Mouse (Mus musculus) gastrocnemius, postnatal 4 days (tissue): ENCODE measurements around the gene Fam189a1. TPM values are rescaled to one million over a fixed set of nuclear protein-coding genes. Genes with fewer than 3 reads are reported as not detected.

ENCODE experiments used
- DNase-seq, 2 experiments: peaks; one replicate each; pipeline ENCODE4 v3.0.0; 2021 to 2022; ENCODE audit warnings: low spot score in 2 of 2, mixed read lengths in 2 of 2
- total RNA-seq, 2 experiments: library from RNA; stranded (reverse); gene quantifications; 2 replicates each; pipeline ENCODE4 v1.2.3; 2021

The Fam189a1 gene
- total RNA-seq, 2 experiments from 2014 or later: 0.34 to 0.41 TPM

DNA sequence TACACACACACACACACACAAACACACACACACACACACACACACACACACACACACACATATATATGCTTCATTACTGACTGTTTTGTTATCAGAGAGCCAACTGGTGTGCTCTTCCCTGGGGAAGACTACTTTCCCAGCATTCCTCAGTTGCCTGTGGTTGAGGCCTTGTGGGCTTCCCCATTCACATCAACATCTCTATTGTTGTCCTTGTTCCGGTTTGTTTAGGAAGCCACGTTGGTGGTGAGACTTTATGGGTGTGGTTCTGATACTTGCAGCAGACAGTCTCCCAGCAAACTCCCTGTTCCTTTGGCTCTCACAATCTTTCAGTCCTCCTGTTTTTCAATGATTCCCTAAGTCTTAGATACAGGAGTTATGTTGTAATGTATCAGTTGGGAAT lies 204.2 kb downstream of the Fam189a1 start:
- no peak for DNase-seq

DNA sequence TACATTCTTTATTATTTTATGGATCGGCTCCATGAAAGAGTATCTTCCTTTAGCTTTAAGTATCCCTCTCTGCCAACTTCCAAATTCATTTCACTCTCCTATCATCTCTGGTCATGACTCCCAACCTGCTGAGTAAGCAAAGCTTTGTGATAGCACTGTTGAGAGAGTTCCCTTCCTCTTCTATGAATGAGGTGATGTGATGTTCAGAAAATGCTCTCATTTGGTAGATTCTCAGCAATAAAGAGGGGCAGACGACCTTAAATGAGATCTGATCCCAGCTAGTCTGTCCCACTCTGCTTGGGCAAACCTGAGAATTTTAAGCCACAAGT lies 205.6 kb downstream of the Fam189a1 start:
- DNase-seq: no peak

DNA sequence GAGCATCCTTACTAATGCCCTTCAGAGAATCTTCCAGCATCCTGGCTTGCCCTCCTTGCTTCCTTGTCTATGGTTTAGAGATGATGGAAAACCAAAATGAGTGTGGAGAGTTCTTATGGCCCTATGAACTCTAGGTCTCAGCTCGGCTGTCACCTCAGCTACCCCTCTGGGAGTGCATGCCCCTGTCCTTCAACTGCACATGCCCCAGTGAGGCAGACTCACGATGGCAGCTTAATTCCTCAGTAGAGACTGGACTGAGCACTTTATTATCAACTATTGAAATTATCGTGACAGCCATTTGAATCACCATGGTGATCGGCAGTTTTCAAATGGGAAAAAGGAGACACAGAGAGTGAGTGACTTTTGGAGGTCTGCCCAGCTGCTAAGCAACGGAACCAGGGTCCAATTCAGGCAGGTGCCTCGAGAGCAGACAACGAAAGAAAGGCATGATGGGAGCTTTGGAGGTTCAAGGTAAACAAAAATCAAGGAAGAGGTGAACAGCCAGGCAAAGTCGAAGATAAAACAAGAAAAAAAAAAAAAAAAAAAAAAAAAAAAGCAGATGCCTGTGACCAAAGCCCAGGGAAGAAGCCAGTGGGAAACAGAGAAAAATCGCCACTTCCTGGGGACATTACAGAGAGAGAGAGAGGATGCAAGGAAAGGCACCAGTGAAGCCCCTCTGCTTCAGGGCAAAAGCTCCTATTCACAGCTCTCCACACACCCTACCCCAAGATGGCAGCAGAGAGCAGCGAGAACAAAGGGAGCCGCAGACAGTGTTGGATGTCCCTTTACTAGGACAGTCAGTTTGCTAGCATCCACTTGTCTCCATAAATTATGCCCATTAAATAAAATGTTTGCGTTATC lies 206.2 kb downstream of the Fam189a1 start:
- DNase-seq: peak in 1 of 2 experiments; percentile 35

GRCm38 (mm10) chr7:64949465-64949864 lies 206.9 kb downstream of the Fam189a1 start:
- DNase-seq: no peak

DNA sequence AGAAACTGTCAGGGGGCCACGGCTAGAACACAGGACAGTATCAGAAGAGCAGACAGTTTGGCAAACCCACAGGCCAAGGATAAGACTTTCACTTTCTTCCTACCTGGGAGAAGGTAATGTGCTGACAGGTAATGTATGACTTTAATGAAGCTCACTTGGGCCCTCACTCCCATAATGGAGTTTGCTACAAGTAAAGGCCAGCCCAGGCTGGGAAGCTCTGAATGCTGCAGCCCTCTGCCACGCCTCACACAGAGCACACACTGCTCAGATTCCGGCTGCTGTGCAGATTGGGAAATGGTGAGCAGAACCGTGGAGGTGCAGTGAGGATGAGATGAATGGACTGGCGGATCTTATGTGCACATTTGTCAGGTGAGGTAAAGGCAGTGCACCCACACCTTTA lies 211.7 kb downstream of the Fam189a1 start:
- no peak for DNase-seq

- DNase-seq: no peak
Observed at GRCm38 (mm10) chr7:64944175-64944574, 212.2 kb downstream of the Fam189a1 start.

GRCm38 (mm10) chr7:64936927-64937326 lies 219.4 kb downstream of the Fam189a1 start:
- no peak for DNase-seq

DNA sequence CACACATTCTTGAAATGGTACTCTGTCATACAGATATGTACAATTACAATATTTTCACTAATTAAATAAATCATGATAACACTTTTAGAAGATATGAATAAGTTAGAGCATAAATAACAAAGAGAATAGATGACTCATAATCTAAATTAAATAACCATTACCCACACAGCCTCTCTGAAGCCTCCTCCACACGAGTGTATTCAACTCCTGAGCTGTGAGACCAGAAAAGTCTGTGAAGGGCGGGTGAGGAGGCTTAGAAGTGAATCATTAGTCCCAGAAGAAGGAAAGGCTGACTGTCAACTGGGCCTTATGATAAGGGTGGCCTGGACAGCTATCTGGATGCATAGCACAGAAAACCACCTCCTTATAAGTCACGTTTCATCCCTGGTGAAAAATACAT lies 222.3 kb downstream of the Fam189a1 start:
- no peak for DNase-seq

DNA sequence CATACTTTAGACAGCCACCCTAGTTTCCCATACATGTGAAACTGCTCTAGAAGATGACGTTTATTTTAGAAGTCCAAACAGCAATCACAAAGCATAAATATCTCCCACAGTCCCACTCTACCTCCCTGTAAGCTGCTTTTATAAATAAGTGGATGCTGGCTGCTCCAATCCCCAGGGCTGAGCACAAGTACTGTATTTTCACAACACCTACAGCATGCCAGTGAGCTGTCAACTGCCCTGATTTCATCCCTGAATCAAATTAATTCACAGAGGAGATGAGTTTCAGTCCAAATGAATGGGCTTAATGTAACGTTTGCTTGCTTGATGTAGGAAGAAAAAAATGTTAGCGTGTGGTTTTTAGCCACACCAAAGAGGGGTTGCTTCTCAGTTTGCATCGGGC lies 225.4 kb downstream of the Fam189a1 start:
- no peak for DNase-seq

DNA sequence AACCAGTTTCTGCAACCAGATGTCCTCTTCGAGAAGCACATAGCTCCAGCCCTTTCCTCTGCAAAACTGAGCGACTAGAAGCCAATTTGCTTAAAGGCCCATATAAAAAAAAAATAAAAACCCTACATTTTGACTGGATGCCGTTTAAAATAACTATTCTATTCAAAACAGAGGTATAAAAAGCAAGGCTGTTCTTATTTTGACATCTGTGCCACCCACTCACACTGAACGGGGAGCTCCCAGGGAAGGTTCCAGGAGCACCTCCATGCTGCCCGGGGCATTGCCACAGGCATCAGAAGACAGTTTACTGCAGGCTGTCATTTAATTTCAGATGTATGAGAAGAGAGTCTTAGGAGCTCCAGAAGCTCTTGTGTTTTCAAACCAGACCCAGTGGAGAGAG lies 232.5 kb downstream of the Fam189a1 start:
- DNase-seq: no peak

DNA sequence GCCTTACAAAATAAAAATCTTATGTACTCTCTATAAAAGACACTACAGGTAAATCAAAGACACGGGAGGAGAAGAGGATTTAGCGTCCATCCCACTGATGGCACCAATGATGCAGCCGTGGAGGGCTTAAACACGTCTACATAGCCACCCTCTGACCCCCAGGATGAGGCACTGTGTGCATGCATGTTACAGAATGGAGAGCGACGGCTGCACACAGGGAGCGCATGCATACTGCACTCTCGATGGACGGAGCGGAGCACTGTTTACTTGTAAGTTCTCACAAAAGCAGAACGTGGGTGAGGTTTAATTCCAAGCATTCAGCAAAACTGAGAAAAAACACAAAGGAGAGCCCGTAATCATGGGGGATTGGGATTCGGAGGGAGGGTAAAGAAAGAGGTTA lies 235.2 kb downstream of the Fam189a1 start:
- no peak for DNase-seq

DNA sequence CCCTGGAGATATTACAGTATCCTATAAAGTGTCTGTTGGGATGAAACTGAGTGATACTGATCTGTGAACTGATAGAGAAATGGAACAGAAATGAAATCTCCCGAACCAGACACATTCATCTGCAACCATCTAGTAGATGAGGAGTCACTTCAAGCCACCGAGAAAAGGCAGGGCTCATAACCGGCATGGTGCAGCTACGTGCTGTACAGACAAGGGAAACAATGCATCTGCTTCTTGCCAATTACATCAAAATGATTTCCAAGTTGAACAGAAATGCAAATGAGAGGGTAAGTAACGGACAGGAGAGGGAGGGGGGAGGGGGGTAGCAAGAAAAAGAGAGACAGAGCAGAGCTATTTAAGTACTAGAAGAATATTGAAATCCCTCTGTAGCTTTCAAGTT lies 235.6 kb downstream of the Fam189a1 start:
- DNase-seq: no peak

DNA sequence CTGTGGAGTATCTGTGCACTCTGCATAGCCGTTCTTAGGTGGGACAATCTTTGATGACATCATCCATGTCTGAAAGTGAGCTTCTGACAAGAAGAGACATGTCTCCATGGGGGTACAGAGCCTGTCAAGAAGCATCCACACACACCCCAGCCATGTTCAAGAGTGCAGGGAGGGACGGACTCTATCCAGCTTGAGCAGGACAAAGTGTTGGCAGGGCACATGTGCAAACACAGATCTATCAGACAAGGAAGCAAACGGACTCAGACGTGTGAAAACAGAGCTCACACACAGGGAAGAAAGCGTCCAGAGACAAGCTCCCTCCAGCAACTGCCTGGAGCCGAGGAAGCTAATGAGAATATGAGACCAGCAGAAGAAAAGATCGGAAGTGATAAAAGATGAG lies 239.7 kb downstream of the Fam189a1 start:
- no peak for DNase-seq

DNA sequence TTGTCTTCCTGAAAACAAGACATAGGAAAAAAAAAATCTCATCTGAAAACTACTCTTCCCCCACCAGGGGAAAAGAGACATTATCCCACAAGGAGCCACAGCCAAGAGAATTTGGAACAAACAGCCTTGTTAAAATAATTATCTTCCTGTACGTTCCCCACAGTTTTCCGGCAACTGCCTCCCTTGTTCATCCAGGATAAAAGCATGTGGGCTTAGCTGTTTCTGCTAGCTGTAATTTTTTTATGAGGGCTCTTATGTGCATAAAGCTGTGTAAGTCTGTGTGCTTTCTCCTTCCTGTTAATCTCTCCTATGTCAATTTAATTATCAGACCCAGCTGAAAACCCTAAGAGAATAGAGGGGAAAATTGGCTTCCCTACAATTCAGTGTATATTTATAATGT lies 241.2 kb downstream of the Fam189a1 start:
- DNase-seq: no peak

GRCm38 (mm10) chr7:64911945-64912344 lies 244.4 kb downstream of the Fam189a1 start:
- no peak for DNase-seq

DNA sequence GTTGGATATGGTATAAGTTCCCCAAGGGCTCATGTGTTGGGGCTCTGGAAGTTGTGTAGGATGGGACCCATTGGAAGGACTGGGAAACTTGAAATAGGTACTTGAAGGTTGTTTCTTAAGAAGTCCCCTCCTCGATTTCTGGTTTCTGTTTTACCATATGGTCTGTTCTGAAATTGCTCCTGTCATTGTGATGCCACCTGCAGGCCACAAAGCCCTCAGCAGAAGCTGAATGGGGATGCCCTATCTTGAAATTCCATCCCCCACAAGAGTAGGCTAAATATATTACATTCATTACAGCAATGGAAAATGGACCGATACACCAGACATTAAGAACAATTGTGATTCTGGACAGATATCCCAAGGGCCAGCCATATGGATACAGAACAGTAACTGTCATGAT lies 246.2 kb downstream of the Fam189a1 start:
- no peak for DNase-seq

DNA sequence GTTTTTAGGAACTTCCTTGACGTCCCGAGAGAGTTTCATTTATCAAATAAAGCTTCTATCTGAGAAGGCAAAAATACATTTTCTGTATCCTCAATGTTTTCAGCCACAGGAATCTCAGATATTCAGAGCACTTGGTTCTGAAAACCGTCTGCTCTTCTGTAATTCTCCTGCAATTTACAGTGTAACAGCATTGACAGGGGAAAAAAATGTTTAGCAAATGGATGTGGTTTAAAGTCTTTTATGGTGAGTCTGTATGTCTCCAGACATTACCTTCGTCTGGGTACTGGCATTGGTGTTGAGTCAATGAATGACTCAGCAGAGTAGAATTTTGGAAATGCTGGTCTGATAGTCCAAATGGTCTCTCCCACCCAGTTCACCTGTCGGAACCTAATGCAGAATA lies 249.4 kb downstream of the Fam189a1 start:
- no peak for DNase-seq

GRCm38 (mm10) chr7:64905506-64905905 lies 250.9 kb downstream of the Fam189a1 start:
- no peak for DNase-seq

GRCm38 (mm10) chr7:64900249-64900648 lies 256.1 kb downstream of the Fam189a1 start:
- DNase-seq: no peak

DNA sequence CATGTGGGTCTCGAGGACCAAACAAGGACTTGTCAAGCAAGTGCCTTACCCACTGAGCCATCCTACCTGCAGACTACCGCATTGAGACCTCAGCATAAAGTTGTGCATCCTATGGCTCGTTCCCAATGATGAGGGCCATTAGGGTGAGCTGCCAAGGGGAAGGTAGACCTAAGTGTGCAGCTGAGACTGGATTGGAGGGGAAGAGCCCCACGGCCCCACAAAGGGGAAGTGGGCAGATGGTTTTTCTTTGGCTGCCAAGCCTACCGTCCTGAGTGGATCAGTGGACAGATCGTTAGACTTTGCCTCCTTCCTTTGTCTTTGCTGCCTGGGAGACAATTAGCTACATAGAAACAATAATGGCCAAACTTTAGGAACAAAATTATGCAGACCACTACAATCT lies 259.8 kb downstream of the Fam189a1 start:
- DNase-seq: no peak

GRCm38 (mm10) chr7:64895685-64896101 lies 260.7 kb downstream of the Fam189a1 start:
- no peak for DNase-seq

- DNase-seq: no peak
Observed at GRCm38 (mm10) chr7:64891139-64891538, 265.2 kb downstream of the Fam189a1 start.

DNA sequence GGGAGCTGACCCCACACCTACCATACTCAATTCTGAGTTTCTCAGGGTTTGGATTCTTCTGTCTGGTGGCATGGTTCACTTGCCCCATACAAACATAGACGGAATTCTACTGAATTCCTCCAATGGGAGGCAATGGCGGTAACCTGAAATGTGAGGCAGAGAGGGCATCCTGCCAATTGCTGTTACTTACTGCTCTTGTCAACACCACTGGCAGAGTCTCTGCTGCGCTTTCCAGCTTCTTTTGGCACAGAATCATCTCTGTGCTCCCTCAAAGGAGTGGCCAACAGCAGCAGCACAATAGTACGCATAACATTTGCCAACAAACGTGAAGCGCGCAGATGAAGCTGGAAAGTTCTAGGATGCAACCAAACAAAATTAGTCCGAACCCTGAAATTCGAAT lies 266.5 kb downstream of the Fam189a1 start:
- DNase-seq: peak; percentile 21 to 53
